Mouse (Mus musculus) brain, embryonic 14.5 days (tissue): ENCODE data around the gene Cnga2. TPM values are rescaled to one million over a fixed set of nuclear protein-coding genes. Genes with fewer than 3 reads are reported as not detected.
A peak's percentile ranks its signal among the peaks of the same experiment; 100 is the strongest.

Experiments
- DNase-seq: peaks from one replicate; pipeline ENCODE4 v3.0.0-alpha.2; 2011; ENCODE audit warnings: low read depth
- CTCF ChIP-seq: fragments of 200-500 bp; IDR thresholded peaks from 2 replicates; pipeline ENCODE4 v1.5.1; 2012; ENCODE audit warnings: inconsistent platforms, mild to moderate bottlenecking, moderate library complexity, borderline replicate concordance; ENCODE audit not compliant: insufficient read depth, insufficient read length; ENCODE audit errors: extremely low read depth
- POLR2A ChIP-seq: fragments of 200-500 bp; IDR thresholded peaks from 2 replicates; pipeline ENCODE4 v1.6.1; 2012; ENCODE audit warnings: mild to moderate bottlenecking, inconsistent platforms, borderline replicate concordance; ENCODE audit not compliant: poor library complexity, insufficient read depth, insufficient read length, severe bottlenecking; ENCODE audit errors: extremely low read depth
- polyA plus RNA-seq: library from polyadenylated mRNA; depleted of rRNA; stranded (reverse); fragments of >200 nt; gene quantifications from 2 replicates; pipeline ENCODE4 v1.2.3, GENCODE M21; 2012; rRNA removed

Gene Cnga2
- polyA plus RNA-seq, 1 experiment = 0.19 TPM

- TF ChIP-seq POLR2A (no peak), CTCF (no peak)
- DNase-seq = no peak
These were observed 10.3 kb upstream of the Cnga2 start for GRCm38 (mm10) chrX:71981322-71981721.

GRCm38 (mm10) chrX:71983205-71983604, 8.4 kb upstream of the Cnga2 start:
- no peak for DNase-seq
- TF ChIP-seq CTCF = no peak
- no peak for TF ChIP-seq POLR2A

GRCm38 (mm10) chrX:71983775-71984174, 7.9 kb upstream of the Cnga2 start:
- DNase-seq = peak; percentile 26
- no peak; the same call in 1 of the 2 replicates for TF ChIP-seq CTCF
- no peak for TF ChIP-seq POLR2A

- DNase-seq = no peak
- TF ChIP-seq POLR2A (no peak), CTCF (no peak)
These were observed 4.3 kb downstream of the Cnga2 start for GRCm38 (mm10) chrX:71995972-71996371.

GRCm38 (mm10) chrX:72009930-72010329, 18.3 kb downstream of the Cnga2 start:
- DNase-seq = no peak

GRCm38 (mm10) chrX:72012236-72012635, 20.6 kb downstream of the Cnga2 start:
- TF ChIP-seq POLR2A = no peak
- TF ChIP-seq CTCF = no peak
- DNase-seq = peak; percentile 28

More at GRCm38 (mm10) chrX:72009930-72010329, 18.3 kb downstream of the Cnga2 start:
- TF ChIP-seq CTCF (no peak), POLR2A (no peak)

- TF ChIP-seq CTCF (peak; percentile 39; the same call in 1 of the 2 replicates), POLR2A (no peak)
- peak; percentile 40 for DNase-seq
These were observed 21.2 kb downstream of the Cnga2 start for GRCm38 (mm10) chrX:72012804-72013203.

- TF ChIP-seq POLR2A = no peak
- TF ChIP-seq CTCF = no peak
- DNase-seq = no peak
These were observed 30.6 kb downstream of the Cnga2 start for GRCm38 (mm10) chrX:72022241-72022640.

- TF ChIP-seq POLR2A (no peak), CTCF (peak; percentile 62; the same call in 1 of the 2 replicates)
- peak; percentile 62 for DNase-seq
These were observed 31.2 kb downstream of the Cnga2 start for GRCm38 (mm10) chrX:72022750-72023398.

GRCm38 (mm10) chrX:72023542-72023941, 31.9 kb downstream of the Cnga2 start:
- no peak for DNase-seq
- TF ChIP-seq CTCF = no peak
- TF ChIP-seq POLR2A = no peak

- TF ChIP-seq POLR2A (no peak), CTCF (no peak)
- DNase-seq = no peak
These were observed 52.4 kb downstream of the Cnga2 start for GRCm38 (mm10) chrX:72044056-72044455.

GRCm38 (mm10) chrX:72047918-72048317, 56.3 kb downstream of the Cnga2 start:
- TF ChIP-seq CTCF = no peak
- TF ChIP-seq POLR2A = no peak
- DNase-seq = no peak

Other genes with a start within 250 kb of the Cnga2 start
- 16.2 and 22.7 TPM in 2 replicates for gene Vma21, start 175.9 kb upstream of the Cnga2 start, polyA plus RNA-seq
- 2.7 and 3.1 TPM in 2 replicates for gene Gm1141, start 70.8 kb upstream of the Cnga2 start, polyA plus RNA-seq
- 16.2 and 23.5 TPM in 2 replicates for gene Prrg3, start 29.2 kb upstream of the Cnga2 start, polyA plus RNA-seq
- gene Fate1, start 18.9 kb upstream of the Cnga2 start, polyA plus RNA-seq = 0.10 and 0.13 TPM in 2 replicates
- gene Magea4, start 230.2 kb downstream of the Cnga2 start, polyA plus RNA-seq = not detected in 2 replicates